Mouse (Mus musculus): ENCODE measurements around the gene Pnliprp2. TPM values are rescaled to one million over a fixed set of nuclear protein-coding genes. Genes with fewer than 3 reads are reported as not detected.

Pnliprp2 gene
- polyA plus RNA-seq, 1 experiment from 2014 or later, result 5.2 TPM

- 61% methylated on average over 14 of the region's 14 CpGs for WGBS
- Histone ChIP-seq H3K4me2 (replicated peaks; ENCODE audit: low read depth) (no peak overlapping the region), H3K27ac (ENCODE audit: low read depth, low read length) (no peak overlapping the region), H3K36me3 (ENCODE audit: control insufficient read depth, insufficient read depth) (no peaks in the 10 kb centered on the region), H3K4me3 (ENCODE audit: low read depth, low read length) (no peak overlapping the region), H3K9me3 (ENCODE audit: control insufficient read depth) (no peaks in the 10 kb centered on the region), H3K9ac (ENCODE audit: low read depth, low read length) (no peak overlapping the region), H3K4me1 (replicated peaks; ENCODE audit: control insufficient read depth, insufficient read depth, low read length) (no peaks in the 10 kb centered on the region), H3K27me3 (replicated peaks; ENCODE audit: control insufficient read depth, insufficient read depth, low read length) (no peaks in the 10 kb centered on the region)
- TF ChIP-seq CTCF (IDR thresholded peaks at IDR 0.05; ENCODE audit: low read depth), result no peak
- no peak for ATAC-seq
These were observed 59.3 kb downstream of the Pnliprp2 start for GRCm38 (mm10) chr19:58818571-58819415.

GRCm38 (mm10) chr19:58822454-58823200, 63.1 kb downstream of the Pnliprp2 start:
- no peak for TF ChIP-seq CTCF (IDR thresholded peaks at IDR 0.05; ENCODE audit: low read depth)
- no peaks in the 10 kb centered on the region for H3K9me3 ChIP-seq (ENCODE audit: control insufficient read depth)
- H3K27ac ChIP-seq (ENCODE audit: low read depth, low read length), result no peak overlapping the region
- ATAC-seq, result no peak
- WGBS, result 73% methylated on average over 20 of the region's 20 CpGs
- no peaks in the 10 kb centered on the region for H3K27me3 ChIP-seq (replicated peaks; ENCODE audit: control insufficient read depth, insufficient read depth, low read length)
- H3K9ac ChIP-seq (ENCODE audit: low read depth, low read length), result no peak overlapping the region
- no peak overlapping the region for H3K4me2 ChIP-seq (replicated peaks; ENCODE audit: low read depth)
- no peaks in the 10 kb centered on the region for H3K4me1 ChIP-seq (replicated peaks; ENCODE audit: control insufficient read depth, insufficient read depth, low read length)
- H3K36me3 ChIP-seq (ENCODE audit: control insufficient read depth, insufficient read depth), result peaks cover 8% of the 10 kb centered on the region; the same call in 1 of the 2 replicates
- no peak overlapping the region for H3K4me3 ChIP-seq (ENCODE audit: low read depth, low read length)

- H3K9ac ChIP-seq (ENCODE audit: low read depth, low read length), result no peak overlapping the region
- no peak for ATAC-seq
- H3K4me1 ChIP-seq (replicated peaks; ENCODE audit: control insufficient read depth, insufficient read depth, low read length), result no peaks in the 10 kb centered on the region
- no peaks in the 10 kb centered on the region for H3K27me3 ChIP-seq (replicated peaks; ENCODE audit: control insufficient read depth, insufficient read depth, low read length)
- no peak for TF ChIP-seq CTCF (IDR thresholded peaks at IDR 0.05; ENCODE audit: low read depth)
- WGBS, result 85% methylated on average over 3 of the region's 3 CpGs
- H3K36me3 ChIP-seq (ENCODE audit: control insufficient read depth, insufficient read depth), result peaks cover 8% of the 10 kb centered on the region; the same call in 1 of the 2 replicates
- no peak overlapping the region for H3K4me3 ChIP-seq (ENCODE audit: low read depth, low read length)
- no peaks in the 10 kb centered on the region for H3K9me3 ChIP-seq (ENCODE audit: control insufficient read depth)
- no peak overlapping the region for H3K4me2 ChIP-seq (replicated peaks; ENCODE audit: low read depth)
- no peak overlapping the region for H3K27ac ChIP-seq (ENCODE audit: low read depth, low read length)
These were observed 63.8 kb downstream of the Pnliprp2 start for GRCm38 (mm10) chr19:58823301-58823700.

GRCm38 (mm10) chr19:58824316-58824715, 64.8 kb downstream of the Pnliprp2 start:
- TF ChIP-seq CTCF (IDR thresholded peaks at IDR 0.05; ENCODE audit: low read depth), result no peak
- H3K27ac ChIP-seq (ENCODE audit: low read depth, low read length), result no peak overlapping the region
- no peak overlapping the region for H3K4me2 ChIP-seq (replicated peaks; ENCODE audit: low read depth)
- H3K27me3 ChIP-seq (replicated peaks; ENCODE audit: control insufficient read depth, insufficient read depth, low read length), result no peaks in the 10 kb centered on the region
- ATAC-seq, result no peak
- H3K36me3 ChIP-seq (ENCODE audit: control insufficient read depth, insufficient read depth), result peaks cover 8% of the 10 kb centered on the region; the same call in 1 of the 2 replicates
- 56% methylated on average over 1 of the region's 1 CpGs for WGBS
- H3K4me3 ChIP-seq (ENCODE audit: low read depth, low read length), result no peak overlapping the region
- no peak overlapping the region for H3K9ac ChIP-seq (ENCODE audit: low read depth, low read length)
- no peaks in the 10 kb centered on the region for H3K9me3 ChIP-seq (ENCODE audit: control insufficient read depth)
- no peaks in the 10 kb centered on the region for H3K4me1 ChIP-seq (replicated peaks; ENCODE audit: control insufficient read depth, insufficient read depth, low read length)

Other genes starting within 250 kb of the Pnliprp2 start
- not detected in 2 replicates for gene Ccdc172, start 247.7 kb upstream of the Pnliprp2 start, polyA plus RNA-seq (2015; fragmentation: Nextera tagmentation; extraction: Ambion mirVana)
- 0.09 TPM in 1 of 2 replicates, not detected in the other for gene Pnlip, start 107.2 kb upstream of the Pnliprp2 start, polyA plus RNA-seq (2015; fragmentation: Nextera tagmentation; extraction: Ambion mirVana)
- 17.4 and 26.4 TPM in 2 replicates for gene Pnliprp1, start 30.8 kb upstream of the Pnliprp2 start, polyA plus RNA-seq (2015; fragmentation: Nextera tagmentation; extraction: Ambion mirVana)
- gene 1700019N19Rik, start 34.7 kb downstream of the Pnliprp2 start, polyA plus RNA-seq (2015; fragmentation: Nextera tagmentation; extraction: Ambion mirVana), result not detected in 2 replicates
- gene Eno4, start 183.7 kb downstream of the Pnliprp2 start, polyA plus RNA-seq (2015; fragmentation: Nextera tagmentation; extraction: Ambion mirVana), result 0.05 and 0.10 TPM in 2 replicates
- gene Hspa12a, start 183.9 kb downstream of the Pnliprp2 start, polyA plus RNA-seq (2015; fragmentation: Nextera tagmentation; extraction: Ambion mirVana), result 3.6 TPM in 2 replicates

All from intestine, postnatal 0 days (tissue).